Mouse (Mus musculus) testis, adult 2 months (tissue): ENCODE results near the gene Arfip1. TPM values are rescaled to one million over a fixed set of nuclear protein-coding genes. Genes with fewer than 3 reads are reported as not detected.
"Not testable (repeated sequence)": the region's sequence is repeated elsewhere in the genome, so short reads cannot be mapped to it uniquely, and the experiment has no call there.

Source experiments
- H3K27ac ChIP-seq: fragments of 200-500 bp; 2 replicates; pipeline ENCODE4 v1.5.1; 2012; ENCODE audit warnings: low read depth, low read length; ENCODE audit not compliant: control insufficient read depth, insufficient read depth
- H3K27me3 ChIP-seq: fragments of 200-500 bp; 2 replicates; pipeline ENCODE4 v1.6.1; 2012; ENCODE audit warnings: mild to moderate bottlenecking, low read length, moderate library complexity; ENCODE audit not compliant: control insufficient read depth, insufficient read depth
- H3K36me3 ChIP-seq: fragments of 200-500 bp; 2 replicates; pipeline ENCODE4 v1.6.1; 2012; ENCODE audit warnings: mild to moderate bottlenecking, low read length; ENCODE audit not compliant: control insufficient read depth, insufficient read depth
- H3K4me1 ChIP-seq: fragments of 200-500 bp; 2 replicates; pipeline ENCODE4 v1.6.1; 2012; ENCODE audit warnings: low read length; ENCODE audit not compliant: control insufficient read depth, insufficient read depth
- H3K4me3 ChIP-seq: fragments of 200-500 bp; 2 replicates; pipeline ENCODE4 v1.5.1; 2012; ENCODE audit warnings: low read depth, mild to moderate bottlenecking, low read length, moderate library complexity, mixed read lengths; ENCODE audit not compliant: control insufficient read depth
- CTCF ChIP-seq: fragments of 200-500 bp; IDR thresholded peaks from 2 replicates; pipeline ENCODE4 v1.5.1; 2012; ENCODE audit warnings: low read depth, mild to moderate bottlenecking, inconsistent platforms, low read length, moderate library complexity; ENCODE audit not compliant: control insufficient read depth, insufficient read depth, insufficient replicate concordance
- POLR2A ChIP-seq: fragments of 200-500 bp; IDR thresholded peaks from 2 replicates; pipeline ENCODE4 v1.6.1; 2012; ENCODE audit warnings: low read depth, mild to moderate bottlenecking, inconsistent platforms, low read length, moderate library complexity; ENCODE audit not compliant: control insufficient read depth
- polyA plus RNA-seq: library from polyadenylated mRNA; depleted of rRNA; stranded (reverse); fragments of >200 nt; gene quantifications from 2 replicates; pipeline ENCODE4 v1.2.3, GENCODE M21; 2012

Arfip1 gene
- polyA plus RNA-seq, 1 experiment = 2.6 TPM

DNA sequence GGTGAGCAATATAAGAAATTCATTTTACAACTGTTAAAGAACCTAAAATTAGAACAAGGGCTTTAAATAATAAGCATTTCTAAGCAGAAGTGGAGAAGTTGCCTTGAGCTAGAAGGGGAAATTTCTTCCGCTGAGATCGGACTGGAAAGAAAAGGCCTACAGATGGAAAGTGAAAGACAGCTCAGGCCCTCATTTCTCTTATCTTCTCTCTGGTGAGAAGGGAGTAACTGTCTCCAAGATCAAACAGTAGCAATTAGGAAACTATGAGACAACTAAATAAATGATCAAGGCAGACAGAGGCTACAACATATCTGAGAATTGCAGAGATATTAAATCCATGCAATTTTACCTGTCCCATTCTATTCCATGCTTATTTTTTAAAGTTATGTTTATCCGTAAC is 11.9 kb downstream of the Arfip1 start:
- H3K4me3 ChIP-seq = no peak overlapping the region
- no peaks in the 10 kb centered on the region for H3K36me3 ChIP-seq
- H3K27ac ChIP-seq = no peak overlapping the region
- H3K4me1 ChIP-seq = peaks cover 2% of the 10 kb centered on the region; the same call in 1 of the 2 replicates
- no peaks in the 10 kb centered on the region for H3K27me3 ChIP-seq
- no peak for TF ChIP-seq CTCF
- TF ChIP-seq POLR2A = no peak

DNA sequence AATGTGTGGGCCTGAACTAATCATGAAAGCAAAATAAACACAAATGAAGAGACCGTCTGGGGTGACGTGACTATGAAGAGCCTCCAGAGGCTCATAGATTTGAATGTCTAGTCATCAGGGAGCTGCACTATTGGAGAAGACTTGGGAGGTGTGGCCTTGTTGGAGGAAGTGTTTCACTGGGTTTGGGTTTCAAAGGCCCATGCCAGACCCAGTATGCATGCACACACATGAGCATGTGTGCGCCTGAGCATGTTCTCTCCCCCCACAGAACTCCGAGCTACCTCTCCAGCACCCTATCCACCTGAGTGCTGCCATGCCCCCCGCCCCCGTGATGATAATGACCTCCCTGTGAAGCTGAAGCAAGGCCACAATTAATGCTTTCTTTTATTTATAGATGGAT is 12.8 kb downstream of the Arfip1 start:
- no peak for TF ChIP-seq POLR2A
- TF ChIP-seq CTCF = no peak
- Histone ChIP-seq H3K4me1 (peaks cover 2% of the 10 kb centered on the region; the same call in 1 of the 2 replicates), H3K4me3 (no peak overlapping the region), H3K36me3 (no peaks in the 10 kb centered on the region), H3K27me3 (no peaks in the 10 kb centered on the region), H3K27ac (no peak overlapping the region)

DNA sequence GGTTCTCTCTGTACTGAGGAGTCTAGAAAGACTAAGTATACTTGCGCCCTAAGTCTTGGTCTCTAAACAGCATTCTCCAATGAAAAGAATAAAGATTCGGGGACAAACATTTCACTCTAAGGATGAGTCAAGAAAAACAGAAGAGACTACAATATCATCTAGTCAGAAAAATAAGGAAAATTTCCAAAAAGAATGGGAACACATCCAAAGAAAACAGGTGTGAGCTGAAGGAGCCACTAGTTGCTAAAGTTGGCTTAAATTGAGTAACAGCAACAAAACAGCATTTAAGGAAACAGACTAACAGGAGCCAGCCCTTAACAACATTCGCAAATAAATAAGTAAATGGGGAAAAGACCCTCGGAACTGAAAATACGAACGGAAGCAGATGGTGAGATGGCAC is 13.9 kb downstream of the Arfip1 start:
- Histone ChIP-seq H3K36me3 (no peaks in the 10 kb centered on the region), H3K27ac (no peak overlapping the region), H3K4me1 (peaks cover 2% of the 10 kb centered on the region; the same call in 1 of the 2 replicates), H3K4me3 (no peak overlapping the region), H3K27me3 (no peaks in the 10 kb centered on the region)
- TF ChIP-seq CTCF = no peak
- no peak for TF ChIP-seq POLR2A

DNA sequence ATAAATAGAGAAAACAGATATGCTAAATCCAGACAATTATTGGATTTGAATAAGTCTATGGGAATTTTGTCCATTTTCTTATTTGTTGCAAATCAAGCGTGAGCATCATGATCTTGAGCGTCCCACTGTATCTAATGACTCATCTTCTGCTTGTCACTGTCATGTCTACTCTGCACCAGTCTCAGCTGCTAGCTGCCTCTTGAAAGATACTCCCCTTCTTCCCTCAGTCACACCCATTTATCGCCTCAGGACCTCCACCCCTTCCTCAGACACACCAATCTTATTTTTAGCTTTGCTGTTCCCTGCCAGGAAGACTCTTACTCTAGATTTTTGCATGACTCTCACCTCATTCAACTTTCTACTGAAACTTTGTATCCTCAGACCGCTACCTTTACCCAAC is 19.0 kb downstream of the Arfip1 start:
- Histone ChIP-seq H3K36me3 (no peaks in the 10 kb centered on the region), H3K4me1 (no peaks in the 10 kb centered on the region), H3K27ac (no peak overlapping the region), H3K27me3 (no peaks in the 10 kb centered on the region), H3K4me3 (no peak overlapping the region)
- TF ChIP-seq POLR2A = no peak
- no peak for TF ChIP-seq CTCF

DNA sequence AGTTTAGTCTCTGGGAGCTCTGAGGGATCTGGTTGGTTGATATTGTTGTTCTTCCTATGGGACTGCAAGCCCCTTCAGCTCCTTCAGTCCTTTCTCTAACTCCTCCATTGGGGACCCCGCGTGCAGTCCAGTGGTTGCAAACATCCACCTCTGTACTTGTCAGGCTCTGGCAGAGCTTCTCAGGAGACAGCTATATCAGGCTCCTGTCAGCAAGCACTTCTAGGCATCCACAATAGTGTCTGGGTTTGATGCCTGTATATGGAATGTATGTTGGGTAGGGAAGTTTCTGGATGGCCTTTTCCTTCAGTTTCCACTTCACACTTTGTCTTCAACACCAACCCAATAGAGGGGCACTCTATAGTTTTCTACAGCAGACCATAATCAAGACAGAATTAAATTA is 19.5 kb downstream of the Arfip1 start:
- not testable (repeated sequence) for H3K4me1 ChIP-seq, H3K36me3 ChIP-seq, H3K4me3 ChIP-seq, H3K27me3 ChIP-seq, H3K27ac ChIP-seq

DNA sequence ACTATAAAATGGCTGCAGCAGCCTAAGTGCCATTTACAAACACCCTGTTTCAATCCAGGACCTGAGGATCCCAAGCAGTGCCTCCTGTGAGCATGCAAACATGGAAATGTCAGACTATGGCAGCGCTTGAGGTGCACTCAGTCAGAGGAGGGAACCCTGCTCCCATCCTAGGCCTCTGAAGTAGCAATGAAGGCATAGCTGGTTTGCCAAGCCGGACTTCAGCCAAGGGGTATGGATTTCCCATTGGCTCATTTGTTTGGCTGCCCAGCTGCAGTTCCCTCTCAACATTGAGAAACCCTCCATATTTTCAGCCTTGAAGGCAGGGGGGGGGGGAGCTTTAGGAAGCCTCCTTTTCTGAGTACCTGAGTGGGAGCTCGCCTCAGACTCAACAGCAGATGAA is 24.1 kb downstream of the Arfip1 start:
- TF ChIP-seq POLR2A = no peak
- no peaks in the 10 kb centered on the region for H3K4me1 ChIP-seq
- H3K27me3 ChIP-seq = no peaks in the 10 kb centered on the region
- no peak overlapping the region for H3K4me3 ChIP-seq
- H3K36me3 ChIP-seq = no peaks in the 10 kb centered on the region
- H3K27ac ChIP-seq = no peak overlapping the region

DNA sequence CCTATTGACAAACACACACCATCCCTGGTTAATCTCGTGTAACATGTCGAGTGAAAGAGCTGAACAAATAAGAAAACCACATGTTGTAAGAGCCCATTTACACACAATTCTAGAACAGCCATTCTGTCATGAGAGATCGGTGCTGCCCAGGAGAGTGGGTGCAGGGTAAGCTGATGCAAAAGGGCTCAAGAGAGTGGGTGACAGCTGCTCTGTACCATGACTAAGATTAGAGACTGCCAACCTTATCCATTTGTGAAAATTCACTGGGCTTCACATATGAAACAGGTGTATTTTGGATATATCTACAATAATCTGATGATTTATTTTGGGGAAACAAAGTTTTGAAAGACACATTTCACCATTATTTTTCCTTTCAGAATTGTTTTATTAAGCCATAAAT is 26.6 kb downstream of the Arfip1 start:
- Histone ChIP-seq H3K27me3 (no peaks in the 10 kb centered on the region), H3K36me3 (no peaks in the 10 kb centered on the region), H3K4me1 (no peaks in the 10 kb centered on the region), H3K27ac (no peak overlapping the region), H3K4me3 (no peak overlapping the region)
- TF ChIP-seq POLR2A (no peak), CTCF (no peak)

DNA sequence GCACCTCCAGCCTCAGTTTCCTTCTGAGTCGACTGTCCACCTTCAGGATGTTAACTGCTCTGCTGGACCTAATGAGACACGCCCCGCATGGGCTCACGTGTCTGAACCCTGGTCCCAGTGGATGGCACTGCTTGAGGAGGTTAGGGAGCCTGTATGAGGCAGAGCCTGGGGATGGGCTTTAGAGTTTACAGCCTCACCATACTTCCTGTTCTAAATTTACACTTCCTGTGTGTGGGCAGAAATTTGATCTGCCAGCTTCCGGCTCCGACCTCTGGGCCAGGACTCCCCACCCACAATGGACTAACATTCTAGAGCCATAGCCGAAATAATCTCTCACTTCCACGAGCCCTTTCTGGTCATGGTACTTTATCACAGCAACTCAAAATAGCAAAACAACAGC is 35.2 kb downstream of the Arfip1 start:
- Histone ChIP-seq H3K36me3 (no peaks in the 10 kb centered on the region), H3K4me1 (no peaks in the 10 kb centered on the region), H3K27me3 (no peaks in the 10 kb centered on the region), H3K4me3 (no peak overlapping the region), H3K27ac (no peak overlapping the region)
- TF ChIP-seq CTCF (no peak), POLR2A (no peak)

DNA sequence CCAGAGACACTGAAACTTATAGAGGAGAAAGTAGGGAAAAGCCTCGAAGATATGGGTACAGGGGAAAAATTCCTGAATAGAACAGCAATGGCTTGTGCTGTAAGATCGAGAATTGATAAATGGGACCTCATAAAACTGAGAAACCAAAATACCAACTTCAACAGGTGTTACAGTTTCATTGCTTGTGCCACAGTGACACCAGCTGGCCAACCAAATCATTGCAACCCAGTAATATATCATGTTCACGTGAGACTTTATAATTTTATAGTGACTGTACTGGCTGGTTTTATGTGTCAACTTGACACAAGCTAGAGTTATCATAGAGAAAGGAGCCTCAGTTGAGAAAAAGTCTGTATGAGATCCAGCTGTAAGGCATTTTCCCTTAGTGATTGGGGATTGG is 40.0 kb downstream of the Arfip1 start:
- not testable (repeated sequence) for H3K27me3 ChIP-seq, H3K36me3 ChIP-seq, H3K4me1 ChIP-seq, H3K4me3 ChIP-seq, H3K27ac ChIP-seq
